Mouse (Mus musculus) embryonic facial prominence, embryonic 15.5 days (tissue): ENCODE data around the gene Per2. TPM values are rescaled to one million over a fixed set of nuclear protein-coding genes. Genes with fewer than 3 reads are reported as not detected.

Experiments
- ATAC-seq: fragments of 200-750 bp; cut with Nextera tagmentation; 2 replicates; pipeline ENCODE4 v1.8.0; 2017; ENCODE audit warnings: low read depth, moderate TSS enrichment; ENCODE audit not compliant: insufficient number of reproducible peaks, low FRiP score, low TSS enrichment
- H3K27ac ChIP-seq: fragments of 300-500 bp; sonication (generic); replicated peaks from 2 replicates; pipeline ENCODE4 v1.5.1; 2015; ENCODE audit warnings: mild to moderate bottlenecking, inconsistent platforms
- H3K27me3 ChIP-seq: fragments of 300-500 bp; sonication (generic); 2 replicates; pipeline ENCODE4 v1.6.1; 2015; ENCODE audit warnings: inconsistent platforms
- H3K36me3 ChIP-seq: fragments of 300-500 bp; sonication (generic); 2 replicates; pipeline ENCODE4 v1.6.1; 2015; ENCODE audit warnings: mild to moderate bottlenecking, inconsistent platforms
- H3K4me1 ChIP-seq: fragments of 300-500 bp; sonication (generic); 2 replicates; pipeline ENCODE4 v1.6.1; 2015; ENCODE audit warnings: inconsistent platforms
- H3K4me2 ChIP-seq: fragments of 300-500 bp; sonication (generic); replicated peaks from 2 replicates; pipeline ENCODE4 v1.6.1; 2015; ENCODE audit warnings: mild to moderate bottlenecking, inconsistent platforms
- H3K4me3 ChIP-seq: fragments of 300-500 bp; sonication (generic); replicated peaks from 2 replicates; pipeline ENCODE4 v1.5.1; 2015; ENCODE audit warnings: mild to moderate bottlenecking, inconsistent platforms
- H3K9ac ChIP-seq: fragments of 300-500 bp; sonication (generic); 2 replicates; pipeline ENCODE4 v1.6.1; 2015; ENCODE audit warnings: inconsistent platforms
- H3K9me3 ChIP-seq: fragments of 300-500 bp; sonication (generic); replicated peaks from 2 replicates; pipeline ENCODE4 v1.6.1; 2016; ENCODE audit warnings: inconsistent platforms
- WGBS: fragments of 180-500 bp; shearing (Covaris S2); methylation state at CpG from one replicate; pipeline ENCODE4 v1.1.7; 2015; 5-methylcytosine and 5-hydroxymethylcytosine counted together
- polyA plus RNA-seq: library from polyadenylated mRNA; unstranded; fragments of >200 nt; fragmentation: Nextera tagmentation; extraction: Ambion mirVana; gene quantifications from 2 replicates; pipeline ENCODE4 v1.2.1, GENCODE M21; 2015

Per2 gene
- 3.6 and 4.4 TPM in 2 replicates for polyA plus RNA-seq

GRCm38 (mm10) chr1:91459059-91459809 lies at the start of gene Per2:
Gene Per2, minus strand, starts transcription at chr1:91459324.
- Histone ChIP-seq H3K9ac (peak within 1 kb of the TSS; percentile 35; the same call in 1 of the 2 replicates), H3K27me3 (no peaks in the 10 kb centered on the region), H3K4me3 (peak within 1 kb of the TSS; percentile 76), H3K9me3 (no peaks in the 10 kb centered on the region), H3K36me3 (no peaks in the 10 kb centered on the region), H3K4me1 (peaks cover 39% of the 10 kb centered on the region), H3K4me2 (peak within 1 kb of the TSS; percentile 79), H3K27ac (peak within 1 kb of the TSS; percentile 44)
- peak; percentile 96 for ATAC-seq
- under 1% methylated on average over 91 of the region's 91 CpGs for WGBS

- no peak overlapping the region for H3K4me2 ChIP-seq
- H3K36me3 ChIP-seq, result peaks cover 54% of the 10 kb centered on the region
- H3K4me1 ChIP-seq, result no peaks in the 10 kb centered on the region
- WGBS, result 52% methylated on average over 3 of the region's 3 CpGs
- no peaks in the 10 kb centered on the region for H3K9me3 ChIP-seq
- no peak overlapping the region for H3K9ac ChIP-seq
- no peak for ATAC-seq
- H3K27ac ChIP-seq, result no peak overlapping the region
- no peaks in the 10 kb centered on the region for H3K27me3 ChIP-seq
- no peak overlapping the region for H3K4me3 ChIP-seq
Measured at GRCm38 (mm10) chr1:91504615-91505014, 45.5 kb upstream of the Per2 start.

- WGBS, result 93% methylated on average over 6 of the region's 6 CpGs
- Histone ChIP-seq H3K36me3 (peaks cover 33% of the 10 kb centered on the region), H3K27me3 (no peaks in the 10 kb centered on the region), H3K27ac (no peak overlapping the region), H3K4me2 (no peak overlapping the region), H3K4me3 (no peak overlapping the region), H3K9me3 (no peaks in the 10 kb centered on the region), H3K4me1 (peaks cover 21% of the 10 kb centered on the region), H3K9ac (no peak overlapping the region)
- no peak for ATAC-seq
Measured at GRCm38 (mm10) chr1:91498579-91498978, 39.5 kb upstream of the Per2 start.

- H3K9me3 ChIP-seq, result no peaks in the 10 kb centered on the region
- ATAC-seq, result no peak
- peaks cover 13% of the 10 kb centered on the region for H3K36me3 ChIP-seq
- no peak overlapping the region for H3K27ac ChIP-seq
- H3K9ac ChIP-seq, result peak overlapping the region; percentile 61
- no peaks in the 10 kb centered on the region for H3K27me3 ChIP-seq
- peaks cover 21% of the 10 kb centered on the region for H3K4me1 ChIP-seq
- 41% methylated on average over 5 of the region's 5 CpGs for WGBS
- peak overlapping the region; percentile 60 for H3K4me3 ChIP-seq
- H3K4me2 ChIP-seq, result peak overlapping the region; percentile 84
Measured at GRCm38 (mm10) chr1:91495321-91495720, 36.2 kb upstream of the Per2 start.

- ATAC-seq, result peak; percentile 95
- H3K4me2 ChIP-seq, result peak within 1 kb of the TSS; percentile 84
- no peak within 1 kb of the TSS for H3K27ac ChIP-seq
- H3K9me3 ChIP-seq, result no peaks in the 10 kb centered on the region
- under 1% methylated on average over 79 of the region's 79 CpGs for WGBS
- peaks cover 21% of the 10 kb centered on the region for H3K4me1 ChIP-seq
- H3K9ac ChIP-seq, result peak within 1 kb of the TSS; percentile 61
- H3K4me3 ChIP-seq, result peak within 1 kb of the TSS; percentile 60
- H3K27me3 ChIP-seq, result no peaks in the 10 kb centered on the region
- peaks cover 6% of the 10 kb centered on the region for H3K36me3 ChIP-seq
Measured at GRCm38 (mm10) chr1:91494457-91495140, 35.5 kb upstream of the Per2 start, which contains the start of gene Traf3ip1. Gene Traf3ip1, plus strand, starts transcription at chr1:91494647.

GRCm38 (mm10) chr1:91493938-91494337 lies 34.8 kb upstream of the Per2 start:
- WGBS, result 30% methylated on average over 3 of the region's 3 CpGs
- Histone ChIP-seq H3K9ac (no peak overlapping the region), H3K9me3 (no peaks in the 10 kb centered on the region), H3K36me3 (no peaks in the 10 kb centered on the region), H3K27ac (no peak overlapping the region), H3K4me1 (peaks cover 21% of the 10 kb centered on the region), H3K4me2 (peak overlapping the region; percentile 84), H3K27me3 (no peaks in the 10 kb centered on the region), H3K4me3 (peak overlapping the region; percentile 60)
- no peak for ATAC-seq

- H3K9ac ChIP-seq, result no peak overlapping the region
- no peak for ATAC-seq
- H3K36me3 ChIP-seq, result no peaks in the 10 kb centered on the region
- no peak overlapping the region for H3K4me2 ChIP-seq
- 24% methylated on average over 2 of the region's 2 CpGs for WGBS
- no peak overlapping the region for H3K4me3 ChIP-seq
- H3K27ac ChIP-seq, result no peak overlapping the region
- H3K4me1 ChIP-seq, result peaks cover 21% of the 10 kb centered on the region
- no peaks in the 10 kb centered on the region for H3K27me3 ChIP-seq
- H3K9me3 ChIP-seq, result no peaks in the 10 kb centered on the region
Measured at GRCm38 (mm10) chr1:91492740-91493139, 33.6 kb upstream of the Per2 start.

- Histone ChIP-seq H3K27ac (no peak overlapping the region), H3K9ac (no peak overlapping the region), H3K4me1 (peaks cover 9% of the 10 kb centered on the region), H3K27me3 (no peaks in the 10 kb centered on the region), H3K36me3 (no peaks in the 10 kb centered on the region), H3K4me3 (no peak overlapping the region), H3K9me3 (no peaks in the 10 kb centered on the region), H3K4me2 (no peak overlapping the region)
- WGBS, result 57% methylated on average over 1 of the region's 1 CpGs
- ATAC-seq, result no peak
Measured at GRCm38 (mm10) chr1:91490322-91490721, 31.2 kb upstream of the Per2 start.

GRCm38 (mm10) chr1:91486165-91486564 lies 27.0 kb upstream of the Per2 start:
- no peak for ATAC-seq
- H3K9ac ChIP-seq, result no peak overlapping the region

GRCm38 (mm10) chr1:91485422-91485821 lies 26.3 kb upstream of the Per2 start:
- H3K4me2 ChIP-seq, result no peak overlapping the region
- no peaks in the 10 kb centered on the region for H3K9me3 ChIP-seq
- no peaks in the 10 kb centered on the region for H3K27me3 ChIP-seq
- no peaks in the 10 kb centered on the region for H3K4me1 ChIP-seq
- H3K9ac ChIP-seq, result no peak overlapping the region
- H3K36me3 ChIP-seq, result no peaks in the 10 kb centered on the region
- H3K4me3 ChIP-seq, result no peak overlapping the region
- WGBS, result 76% methylated on average over 3 of the region's 3 CpGs
- ATAC-seq, result no peak
- H3K27ac ChIP-seq, result no peak overlapping the region

More at GRCm38 (mm10) chr1:91486165-91486564, 27.0 kb upstream of the Per2 start:
- Histone ChIP-seq H3K4me1 (no peaks in the 10 kb centered on the region), H3K4me2 (no peak overlapping the region), H3K27ac (no peak overlapping the region), H3K4me3 (no peak overlapping the region), H3K9me3 (no peaks in the 10 kb centered on the region), H3K27me3 (no peaks in the 10 kb centered on the region), H3K36me3 (no peaks in the 10 kb centered on the region)
- 73% methylated on average over 3 of the region's 3 CpGs for WGBS

GRCm38 (mm10) chr1:91484011-91484346 lies 24.9 kb upstream of the Per2 start:
- Histone ChIP-seq H3K27me3 (no peaks in the 10 kb centered on the region), H3K36me3 (no peaks in the 10 kb centered on the region), H3K9me3 (no peaks in the 10 kb centered on the region), H3K4me2 (no peak overlapping the region), H3K4me3 (no peak overlapping the region), H3K4me1 (no peaks in the 10 kb centered on the region), H3K9ac (no peak overlapping the region), H3K27ac (no peak overlapping the region)
- 71% methylated on average over 5 of the region's 5 CpGs for WGBS
- ATAC-seq, result no peak; the same call in 1 of the 2 replicates
